Mouse (Mus musculus): ENCODE results near the gene Dyrk1a. TPM values are rescaled to one million over a fixed set of nuclear protein-coding genes. Genes with fewer than 3 reads are reported as not detected.

Gene Dyrk1a
- polyA plus RNA-seq (2012; rRNA removed) = 24.7 and 51.3 TPM in 2 replicates

DNA sequence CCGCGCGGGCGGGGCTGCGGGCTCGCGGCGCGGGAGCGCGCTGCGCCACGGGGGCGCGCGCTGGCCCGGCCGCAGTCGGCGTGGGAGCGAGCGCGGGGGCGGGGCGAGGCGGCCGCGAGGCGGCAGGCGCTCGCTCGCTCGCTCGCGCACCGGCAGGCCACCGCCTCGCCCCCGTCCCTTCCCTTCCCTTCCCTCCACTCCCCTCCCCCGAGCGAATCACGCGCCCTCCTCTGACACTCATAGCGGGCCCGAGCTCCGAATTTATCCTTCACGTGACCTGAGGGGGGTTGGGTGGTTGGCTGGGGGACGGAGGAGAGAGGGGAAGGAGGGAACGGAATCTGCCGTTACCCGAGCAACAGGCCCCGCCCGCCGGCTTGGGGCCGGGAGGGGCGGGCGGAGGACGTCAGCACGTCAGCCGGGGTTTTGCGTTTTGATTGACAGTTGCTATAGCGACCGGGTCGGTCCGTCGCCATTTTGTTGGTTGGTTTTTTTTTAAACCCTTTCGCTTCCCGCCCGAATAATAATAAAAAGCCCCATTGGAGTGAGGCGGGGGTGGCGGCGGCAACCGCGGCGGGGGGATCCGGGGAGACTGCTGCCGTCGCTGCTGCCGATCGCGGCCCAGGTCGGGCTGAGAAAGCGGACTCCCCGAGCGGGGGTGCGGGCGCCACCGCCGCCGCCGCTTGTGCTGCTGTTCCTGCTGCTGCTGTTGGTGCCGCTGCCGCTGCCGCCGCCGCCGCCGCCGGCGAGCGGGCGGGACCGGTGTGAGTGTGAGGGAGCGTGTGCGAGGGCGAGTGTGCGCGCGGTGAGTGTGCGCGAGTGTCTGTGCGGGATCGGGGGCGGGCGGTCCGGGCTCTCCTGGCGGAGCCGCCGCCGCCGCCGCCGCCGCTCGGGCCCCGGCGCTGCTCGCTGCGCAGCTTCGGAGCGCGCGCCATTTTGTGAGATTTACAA lies at the start of gene Dyrk1a:
Gene Dyrk1a, plus strand, starts transcription at position 782 of the 948 bp plus-strand sequence.

DNA sequence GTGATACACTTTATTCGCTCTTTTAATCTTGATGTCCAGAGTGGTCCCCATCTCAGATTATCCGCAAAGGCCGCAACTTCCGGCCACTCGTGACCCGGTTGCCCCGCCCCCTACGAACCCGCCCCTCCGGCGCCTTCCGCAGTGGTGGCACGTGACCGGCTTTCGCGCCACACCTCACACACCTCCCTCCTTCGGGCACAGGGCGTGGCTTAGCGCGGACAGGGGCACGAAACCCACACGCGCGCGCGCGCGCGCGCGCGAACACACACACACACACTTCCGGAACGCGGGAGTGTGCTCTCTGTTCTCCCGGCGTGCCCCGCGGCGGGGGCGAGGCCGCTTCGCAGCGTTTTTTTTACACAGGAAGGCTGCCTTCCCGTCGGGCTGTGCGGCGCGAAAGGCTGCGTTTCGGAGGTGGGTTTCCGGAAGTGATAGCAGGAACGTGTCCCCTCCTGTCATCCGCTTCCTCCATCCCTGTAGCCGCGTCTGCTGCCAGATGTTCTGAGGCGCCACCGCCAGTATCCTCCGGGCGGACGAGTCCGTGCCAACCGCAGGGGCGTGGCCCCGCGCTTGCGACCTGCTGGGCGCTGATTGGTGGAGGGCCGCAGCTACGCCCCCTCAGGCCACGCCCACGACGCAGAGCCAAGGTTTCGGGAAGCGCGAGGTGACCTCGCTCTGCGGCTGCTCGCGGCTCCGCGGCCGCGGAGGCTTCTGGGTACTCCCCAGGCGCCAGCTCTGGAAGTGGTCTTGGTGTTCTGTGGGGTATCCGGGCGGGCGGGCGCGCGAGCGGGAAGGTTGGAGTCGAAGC lies 43.3 kb upstream of the Dyrk1a start, which contains the start of gene Vps26c:
Gene Vps26c, minus strand, starts transcription at position 487 of the 808 bp plus-strand sequence.

Other genes with a start within 250 kb of the Dyrk1a start
- 1.1 and 1.8 TPM in 2 replicates for gene Ripply3, start 241.6 kb upstream of the Dyrk1a start, polyA plus RNA-seq (2012; rRNA removed)
- 64.2 and 83.9 TPM in 2 replicates for gene Ttc3, start 199.4 kb upstream of the Dyrk1a start, polyA plus RNA-seq (2012; rRNA removed)
- gene Pigp, start 198.2 kb upstream of the Dyrk1a start, polyA plus RNA-seq (2012; rRNA removed) = 18.7 and 21.5 TPM in 2 replicates
- gene Vps26c, start 43.2 kb upstream of the Dyrk1a start, polyA plus RNA-seq (2012; rRNA removed) = 32.2 and 39.5 TPM in 2 replicates

Measured in ovary, adult 2 months (tissue).